Mouse (Mus musculus) adrenal gland, postnatal 14 days (tissue): ENCODE results near the gene Auts2. TPM values are rescaled to one million over a fixed set of nuclear protein-coding genes. Genes with fewer than 3 reads are reported as not detected.

Experiments used
- DNase-seq: peaks from one replicate; pipeline ENCODE4 v3.0.0; 2021; ENCODE audit warnings: mixed read lengths
- total RNA-seq: library from RNA; stranded (reverse); gene quantifications from 2 replicates; pipeline ENCODE4 v1.2.3, GENCODE M21; 2021

Auts2 gene
- total RNA-seq, 1 experiment from 2014 or later, result 38.2 TPM

GRCm38 (mm10) chr5:132083753-132084326, 459.3 kb downstream of the Auts2 start:
- DNase-seq, result no peak

DNA sequence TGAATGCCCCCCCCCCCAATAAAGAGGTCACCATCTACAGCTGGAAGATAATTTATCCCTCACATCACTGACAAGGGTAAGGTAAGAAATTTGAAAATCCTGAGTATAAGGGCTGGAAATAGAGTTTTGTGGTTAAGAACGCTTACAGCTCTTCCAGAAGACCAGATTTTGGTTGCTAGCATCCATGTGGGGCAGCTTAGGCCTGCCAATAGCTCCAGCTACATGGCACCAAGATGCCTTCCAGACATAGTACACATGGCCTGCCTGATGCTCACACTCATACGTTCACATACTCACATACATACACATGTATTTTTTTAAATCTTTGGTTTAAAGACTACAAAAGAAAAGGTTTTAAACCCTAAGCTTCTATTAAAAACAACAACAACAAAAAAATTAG, 467.2 kb downstream of the Auts2 start:
- no peak for DNase-seq

GRCm38 (mm10) chr5:132074724-132075374, 468.3 kb downstream of the Auts2 start:
- DNase-seq, result peak; percentile 32

DNA sequence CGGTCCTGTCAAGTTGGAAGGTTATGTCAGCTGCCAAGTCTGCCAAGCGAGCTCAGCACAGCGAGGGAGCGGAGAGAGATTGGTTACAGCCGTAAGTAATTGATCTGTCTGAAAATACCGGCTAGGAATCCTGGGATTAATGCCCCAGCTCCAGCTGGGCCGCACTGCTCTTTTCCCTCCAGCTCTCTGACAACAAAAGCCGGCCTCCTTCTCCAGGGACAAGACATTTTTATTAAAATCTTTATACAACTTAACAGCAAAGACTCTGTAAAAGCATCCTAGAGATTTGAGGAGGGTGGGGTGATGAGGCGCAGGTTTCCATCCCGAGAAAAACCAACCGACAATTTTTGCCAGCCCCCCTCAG, 468.8 kb downstream of the Auts2 start:
- peak; percentile 6 for DNase-seq

GRCm38 (mm10) chr5:132073677-132074359, 469.3 kb downstream of the Auts2 start:
- peak; percentile 18 for DNase-seq

DNA sequence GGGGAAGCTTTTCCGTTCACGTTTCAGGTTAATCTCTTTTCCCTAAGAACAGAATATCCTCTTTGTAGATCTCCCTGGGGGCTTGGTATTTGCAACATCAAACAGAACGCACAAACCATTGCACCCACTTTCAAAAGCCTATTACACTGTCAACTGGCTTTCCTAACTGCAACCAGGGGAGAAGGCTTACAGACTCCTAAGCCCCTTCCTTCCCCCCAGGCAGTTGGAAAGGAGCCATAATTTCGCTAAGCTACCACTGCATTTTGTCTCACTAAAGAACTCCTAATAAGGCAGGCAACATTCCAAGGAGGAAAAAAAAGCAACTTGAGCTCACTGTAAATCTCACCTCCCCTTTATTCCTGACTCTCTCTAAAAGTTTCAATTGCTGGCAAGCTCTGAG, 470.8 kb downstream of the Auts2 start:
- peak; percentile 6 for DNase-seq

- DNase-seq, result no peak
Observed at GRCm38 (mm10) chr5:132067750-132068739, 475.1 kb downstream of the Auts2 start.

GRCm38 (mm10) chr5:132060116-132060515, 483.0 kb downstream of the Auts2 start:
- no peak for DNase-seq

DNA sequence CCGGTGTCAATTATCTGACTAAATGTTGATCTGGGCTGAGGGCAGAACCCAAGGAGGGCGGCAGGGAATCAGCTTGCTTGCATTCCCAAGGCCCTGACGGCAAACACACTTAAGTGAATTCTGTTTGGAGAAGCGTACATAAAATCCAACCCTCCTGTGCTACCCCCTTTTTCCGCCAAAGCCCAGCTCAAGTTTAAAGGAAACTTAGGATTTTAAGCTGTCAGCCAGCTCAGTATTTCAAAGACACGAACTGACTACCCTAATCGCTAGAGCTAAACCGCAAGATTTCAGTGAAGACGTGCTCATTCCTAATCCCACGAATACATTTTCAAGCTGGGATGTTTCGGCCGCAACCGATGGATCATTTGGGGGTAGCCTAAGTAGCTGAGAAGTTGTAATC, 490.5 kb downstream of the Auts2 start:
- DNase-seq, result no peak

- no peak for DNase-seq
Observed at GRCm38 (mm10) chr5:132039584-132039983, 503.6 kb downstream of the Auts2 start.

- no peak for DNase-seq
Observed at GRCm38 (mm10) chr5:132033491-132034350, 509.4 kb downstream of the Auts2 start.

DNA sequence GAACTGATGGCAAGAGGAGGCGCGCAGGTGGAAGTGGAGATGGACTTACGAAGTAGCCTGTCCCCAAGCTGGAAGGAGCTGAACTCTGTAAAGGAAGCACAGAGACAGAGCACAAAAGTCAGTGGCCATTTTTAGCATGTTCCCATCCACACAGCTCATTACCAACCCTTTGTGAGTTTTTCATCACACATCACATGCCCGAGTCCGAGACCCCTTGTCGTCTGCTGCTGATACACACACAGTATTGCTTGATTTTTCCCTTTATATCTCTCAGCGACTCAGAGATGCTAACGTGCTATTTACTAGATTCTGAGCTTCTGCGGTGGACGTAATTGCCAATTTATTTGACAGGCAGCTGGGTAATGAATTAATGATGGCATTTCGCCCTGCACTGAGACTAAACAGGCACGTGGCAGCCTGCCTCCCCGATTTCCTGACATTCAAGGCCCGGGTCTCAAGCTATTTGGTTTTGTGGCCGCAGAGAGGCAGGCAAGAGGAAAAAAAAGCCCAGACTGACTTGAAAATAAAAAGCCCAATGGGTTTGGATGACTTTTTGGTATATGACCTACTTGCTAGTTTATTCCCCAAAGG, 512.1 kb downstream of the Auts2 start:
- peak; percentile 4 for DNase-seq

DNA sequence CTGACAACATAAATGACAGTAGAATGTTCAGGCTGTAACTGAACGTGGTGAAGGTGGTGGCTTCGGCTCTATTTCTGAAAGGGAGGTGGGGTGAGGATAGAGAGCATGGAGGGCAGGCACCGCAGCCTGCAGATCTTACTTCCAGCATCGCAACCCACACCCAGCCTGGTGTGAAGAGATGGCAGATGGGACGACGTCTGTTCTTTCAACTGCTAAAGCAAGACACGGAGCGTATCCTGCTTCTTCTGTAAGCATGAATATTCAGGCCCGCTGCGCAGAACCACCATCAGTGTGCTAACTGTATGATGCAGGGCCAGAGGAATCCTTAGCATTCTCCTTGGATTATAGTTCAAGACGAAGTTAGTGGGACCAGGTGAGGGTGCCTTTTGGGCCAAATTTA, 513.5 kb downstream of the Auts2 start:
- DNase-seq, result no peak

DNA sequence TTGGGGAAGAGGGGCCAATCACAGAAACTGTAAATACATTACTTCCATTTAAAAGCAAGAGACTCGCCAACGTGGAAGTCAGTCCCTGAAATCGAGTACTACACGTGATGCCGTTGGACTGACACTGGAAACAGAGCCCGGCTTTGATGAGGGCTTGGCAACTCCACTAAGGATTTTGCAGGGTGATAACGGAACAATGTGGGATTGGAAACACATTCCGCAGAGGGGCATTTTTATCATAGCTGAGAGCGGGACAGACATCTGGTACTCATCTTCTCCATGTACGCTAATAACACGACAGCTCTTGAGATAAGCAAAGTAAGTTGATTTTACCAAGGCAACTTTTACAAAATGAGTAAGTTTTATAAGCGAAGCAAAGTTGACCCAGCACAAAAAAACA, 514.1 kb downstream of the Auts2 start:
- DNase-seq, result no peak

GRCm38 (mm10) chr5:132027859-132028498, 515.2 kb downstream of the Auts2 start:
- no peak for DNase-seq

DNA sequence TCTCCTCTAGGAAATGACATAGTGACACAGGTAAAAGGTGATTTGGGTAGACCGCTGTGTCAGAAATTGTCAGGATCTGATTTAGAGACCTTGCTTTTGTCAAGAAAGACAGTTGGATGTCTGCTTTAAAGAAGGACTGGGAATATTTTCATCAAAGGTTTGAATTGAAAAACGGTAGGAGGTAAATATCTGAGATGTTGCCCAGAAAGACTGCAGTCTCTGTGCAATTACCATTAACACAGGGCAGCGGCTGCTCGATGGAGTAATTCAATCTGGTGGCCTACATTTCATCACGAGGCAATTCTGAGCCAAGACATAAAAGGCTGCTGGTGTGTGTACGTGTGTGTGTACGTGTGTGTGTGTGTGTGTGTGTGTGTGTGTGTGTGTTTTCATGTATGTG, 529.8 kb downstream of the Auts2 start:
- DNase-seq, result no peak

GRCm38 (mm10) chr5:132011795-132012194, 531.3 kb downstream of the Auts2 start:
- no peak for DNase-seq

DNA sequence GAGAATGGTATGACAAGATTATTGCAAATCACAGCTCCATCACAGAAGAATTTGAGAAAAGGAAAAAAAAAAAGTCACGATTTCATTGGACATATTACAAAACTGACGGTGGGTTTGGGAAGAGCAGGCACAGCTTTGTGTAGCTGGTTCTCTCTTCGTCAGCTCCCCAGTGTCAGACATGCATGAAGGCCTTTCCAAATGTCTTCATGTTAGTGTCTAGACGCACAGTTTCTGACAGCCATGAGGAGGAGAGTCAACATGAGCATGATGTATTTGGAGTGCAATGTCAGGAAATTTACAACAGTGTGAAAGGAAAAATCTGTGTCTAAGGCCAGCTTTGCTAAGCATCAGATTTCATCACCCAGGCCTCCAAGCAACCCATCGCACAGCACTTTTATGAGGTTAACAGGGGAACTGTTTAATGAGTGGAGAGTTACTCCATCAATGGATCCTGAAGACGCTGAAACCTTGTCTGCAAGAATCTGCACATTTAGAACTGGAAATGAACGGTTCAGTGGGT, 534.4 kb downstream of the Auts2 start:
- DNase-seq, result no peak

- DNase-seq, result no peak
Observed at GRCm38 (mm10) chr5:132007907-132008306, 535.2 kb downstream of the Auts2 start.

GRCm38 (mm10) chr5:131992681-131993211, 550.4 kb downstream of the Auts2 start:
- no peak for DNase-seq
